Mouse (Mus musculus): ENCODE data around the gene Acta2. TPM values are rescaled to one million over a fixed set of nuclear protein-coding genes. Genes with fewer than 3 reads are reported as not detected.

Acta2 gene
- polyA plus RNA-seq, 1 experiment, result not detected

GRCm38 (mm10) chr19:34291379-34291778, 36.0 kb upstream of the Acta2 start:
- H3K27me3 ChIP-seq (ENCODE audit: control insufficient read depth), result peaks cover 2% of the 10 kb centered on the region; the same call in 1 of the 2 replicates
- no peak for TF ChIP-seq TAL1 (IDR thresholded peaks at IDR 0.05; ENCODE audit: low read length)
- no peaks in the 10 kb centered on the region for H3K36me3 ChIP-seq (ENCODE audit: control insufficient read depth)
- peaks cover 3% of the 10 kb centered on the region; the same call in 1 of the 2 replicates for H3K4me1 ChIP-seq (ENCODE audit: control insufficient read depth)
- H3K9me3 ChIP-seq (ENCODE audit: control insufficient read depth, low read length), result no peaks in the 10 kb centered on the region
- no peak overlapping the region for H3K4me3 ChIP-seq (replicated peaks)

GRCm38 (mm10) chr19:34290872-34291341, 35.5 kb upstream of the Acta2 start:
- no peaks in the 10 kb centered on the region for H3K36me3 ChIP-seq (ENCODE audit: control insufficient read depth)
- TF ChIP-seq GATA1 (IDR thresholded peaks at IDR 0.05; ENCODE audit: low read length), result no peak
- no peak for TF ChIP-seq TAL1 (IDR thresholded peaks at IDR 0.05; ENCODE audit: low read length)
- H3K27me3 ChIP-seq (ENCODE audit: control insufficient read depth), result peaks cover 2% of the 10 kb centered on the region; the same call in 1 of the 2 replicates
- H3K4me3 ChIP-seq (replicated peaks), result peak overlapping the region; percentile 47
- H3K4me1 ChIP-seq (ENCODE audit: control insufficient read depth), result peaks cover 3% of the 10 kb centered on the region; the same call in 1 of the 2 replicates
- H3K9me3 ChIP-seq (ENCODE audit: control insufficient read depth, low read length), result no peaks in the 10 kb centered on the region

DNA sequence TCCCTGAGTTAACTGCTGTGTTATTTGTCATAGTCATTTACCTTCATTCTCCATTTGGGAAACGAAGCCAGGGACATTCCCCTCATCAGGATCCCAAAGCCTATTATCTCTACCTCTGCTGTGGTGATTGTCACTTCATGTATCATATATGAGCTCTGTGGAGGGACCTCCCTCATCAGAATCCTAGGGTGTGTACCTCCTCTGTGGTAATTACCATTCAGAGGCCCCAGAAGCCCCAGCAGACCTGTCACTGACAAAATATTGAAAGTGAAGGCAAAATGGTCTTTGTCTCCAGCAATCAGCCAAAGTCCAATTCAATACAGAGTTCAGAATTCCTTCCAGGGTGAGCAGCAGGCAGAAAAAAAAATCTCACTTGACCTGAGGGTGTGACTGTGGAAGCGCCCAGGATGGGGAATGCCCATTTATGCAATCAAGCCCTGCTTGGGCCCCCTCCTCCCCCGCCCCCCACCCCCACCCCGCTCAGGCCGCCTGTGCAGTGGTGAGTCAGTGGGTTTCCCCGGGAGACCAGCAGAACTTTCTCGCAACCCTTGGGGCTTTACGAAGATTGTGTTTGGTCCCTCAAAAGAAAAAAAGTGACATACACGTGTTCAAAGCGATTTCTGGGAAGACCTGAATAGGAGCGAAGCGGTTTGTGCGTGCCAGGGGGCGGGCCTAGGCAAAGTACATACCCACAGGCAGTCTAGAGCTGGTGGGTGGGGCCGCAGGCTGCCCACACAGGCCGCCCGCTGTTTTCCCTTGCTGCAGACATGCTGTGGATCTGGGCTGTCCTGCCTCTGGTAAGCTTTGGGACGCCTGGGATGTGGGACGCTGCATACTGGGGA, 34.8 kb upstream of the Acta2 start, which contains the start of gene Fas:
TSS of gene Fas (plus strand) at position 719 of the 842 bp plus-strand sequence.
- TF ChIP-seq GATA1 (IDR thresholded peaks at IDR 0.05; ENCODE audit: low read length), result no peak
- TF ChIP-seq TAL1 (IDR thresholded peaks at IDR 0.05; ENCODE audit: low read length), result no peak
- H3K36me3 ChIP-seq (ENCODE audit: control insufficient read depth), result no peaks in the 10 kb centered on the region
- H3K27me3 ChIP-seq (ENCODE audit: control insufficient read depth), result peaks cover 2% of the 10 kb centered on the region; the same call in 1 of the 2 replicates
- H3K4me3 ChIP-seq (replicated peaks), result peak within 1 kb of the TSS; percentile 47
- no peaks in the 10 kb centered on the region for H3K9me3 ChIP-seq (ENCODE audit: control insufficient read depth, low read length)
- H3K4me1 ChIP-seq (ENCODE audit: control insufficient read depth), result peaks cover 3% of the 10 kb centered on the region; the same call in 1 of the 2 replicates

DNA sequence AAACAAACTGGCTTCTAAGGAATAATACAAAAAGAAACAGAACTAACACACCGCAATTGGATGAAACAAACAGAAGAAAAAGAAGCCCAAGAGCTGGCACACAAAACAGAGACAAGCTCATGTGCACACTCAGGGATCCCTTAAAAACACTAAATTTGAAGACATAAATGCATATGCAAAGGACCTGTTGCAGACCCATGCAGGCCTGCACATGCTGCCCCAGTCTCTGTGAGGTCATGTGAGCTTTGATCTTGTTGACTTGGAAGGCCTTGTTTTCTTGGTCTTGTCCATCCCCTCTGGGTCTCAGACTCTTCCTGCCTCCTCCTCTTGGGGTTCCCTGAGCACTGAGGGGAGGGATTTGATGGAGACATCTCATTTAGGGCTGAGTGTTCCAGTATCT, 33.3 kb upstream of the Acta2 start:
- peaks cover 2% of the 10 kb centered on the region; the same call in 1 of the 2 replicates for H3K27me3 ChIP-seq (ENCODE audit: control insufficient read depth)
- H3K36me3 ChIP-seq (ENCODE audit: control insufficient read depth), result no peaks in the 10 kb centered on the region
- peaks cover 3% of the 10 kb centered on the region; the same call in 1 of the 2 replicates for H3K4me1 ChIP-seq (ENCODE audit: control insufficient read depth)
- TF ChIP-seq TAL1 (IDR thresholded peaks at IDR 0.05; ENCODE audit: low read length), result no peak
- TF ChIP-seq GATA1 (IDR thresholded peaks at IDR 0.05; ENCODE audit: low read length), result no peak
- no peak overlapping the region for H3K4me3 ChIP-seq (replicated peaks)
- H3K9me3 ChIP-seq (ENCODE audit: control insufficient read depth, low read length), result no peaks in the 10 kb centered on the region

DNA sequence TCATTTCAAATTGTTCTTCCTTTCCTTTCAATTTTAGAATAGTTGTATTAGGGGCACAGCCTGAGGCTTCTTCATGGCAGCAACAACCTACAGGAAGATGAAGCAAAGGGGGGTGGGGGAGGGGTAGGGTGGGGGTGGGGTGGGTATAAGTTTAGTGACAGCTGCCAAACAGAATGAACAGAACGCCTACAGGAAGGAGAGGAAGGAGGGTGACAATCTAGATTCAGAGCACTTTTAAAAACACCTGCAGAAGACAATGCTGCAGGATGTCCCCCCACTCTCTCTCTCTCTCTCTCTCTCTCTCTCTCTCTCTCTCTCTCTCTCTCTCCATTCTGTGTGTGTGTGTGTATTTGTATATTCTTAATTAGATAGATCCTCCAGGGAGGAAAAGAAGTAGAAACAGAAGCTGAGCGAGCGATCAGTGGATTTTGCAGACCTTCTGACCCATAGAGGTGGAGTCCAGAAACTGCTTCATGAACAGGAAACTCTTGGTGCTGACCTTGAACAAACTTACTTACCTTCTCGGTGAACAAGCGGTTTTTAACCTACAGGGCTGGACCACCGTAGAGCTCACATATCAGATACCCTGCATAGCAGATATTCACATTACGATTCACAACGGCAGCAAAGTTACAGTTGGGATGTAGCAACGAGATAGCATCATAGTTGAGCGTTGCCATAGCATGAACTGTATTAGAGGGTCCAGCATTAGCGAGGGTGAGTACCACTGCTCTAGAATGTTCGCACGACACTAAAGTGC, 32.4 kb upstream of the Acta2 start:
- Histone ChIP-seq H3K9me3 (ENCODE audit: control insufficient read depth, low read length) (no peaks in the 10 kb centered on the region), H3K36me3 (ENCODE audit: control insufficient read depth) (no peaks in the 10 kb centered on the region), H3K27me3 (ENCODE audit: control insufficient read depth) (peaks cover 2% of the 10 kb centered on the region; the same call in 1 of the 2 replicates), H3K4me1 (ENCODE audit: control insufficient read depth) (peaks cover 3% of the 10 kb centered on the region; the same call in 1 of the 2 replicates), H3K4me3 (replicated peaks) (no peak overlapping the region)
- TF ChIP-seq TAL1 (IDR thresholded peaks at IDR 0.05; ENCODE audit: low read length), result no peak
- TF ChIP-seq GATA1 (IDR thresholded peaks at IDR 0.05; ENCODE audit: low read length), result no peak

DNA sequence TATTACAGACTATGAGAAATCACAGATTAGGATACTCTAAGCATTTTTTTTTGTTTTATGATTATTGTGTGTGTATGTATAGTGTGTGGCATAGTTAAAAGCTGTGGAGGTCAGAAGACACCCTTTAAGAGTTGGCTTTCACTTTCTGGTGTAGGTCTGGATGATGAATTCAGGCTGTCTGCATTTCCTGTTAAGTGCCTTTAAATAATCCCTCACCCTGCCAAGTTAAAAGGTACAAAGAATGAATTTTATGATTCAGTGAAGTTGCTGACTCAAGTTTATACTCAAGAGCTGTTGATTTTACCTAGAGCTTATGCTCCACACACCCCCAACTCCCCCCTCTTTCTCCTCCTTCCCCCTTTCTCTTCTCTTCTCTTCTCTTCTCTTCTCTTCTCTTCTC, 31.8 kb upstream of the Acta2 start:
- Histone ChIP-seq H3K4me3 (replicated peaks) (no peak overlapping the region), H3K9me3 (ENCODE audit: control insufficient read depth, low read length) (no peaks in the 10 kb centered on the region), H3K4me1 (ENCODE audit: control insufficient read depth) (peaks cover 3% of the 10 kb centered on the region; the same call in 1 of the 2 replicates), H3K27me3 (ENCODE audit: control insufficient read depth) (peaks cover 2% of the 10 kb centered on the region; the same call in 1 of the 2 replicates), H3K36me3 (ENCODE audit: control insufficient read depth) (no peaks in the 10 kb centered on the region)
- no peak for TF ChIP-seq GATA1 (IDR thresholded peaks at IDR 0.05; ENCODE audit: low read length)
- TF ChIP-seq TAL1 (IDR thresholded peaks at IDR 0.05; ENCODE audit: low read length), result no peak

- no peak overlapping the region for H3K4me3 ChIP-seq (replicated peaks)
- no peaks in the 10 kb centered on the region for H3K27me3 ChIP-seq (ENCODE audit: control insufficient read depth)
- H3K9me3 ChIP-seq (ENCODE audit: control insufficient read depth, low read length), result no peaks in the 10 kb centered on the region
- TF ChIP-seq GATA1 (IDR thresholded peaks at IDR 0.05; ENCODE audit: low read length) (no peak), TAL1 (IDR thresholded peaks at IDR 0.05; ENCODE audit: low read length) (no peak)
- no peaks in the 10 kb centered on the region for H3K4me1 ChIP-seq (ENCODE audit: control insufficient read depth)
- no peaks in the 10 kb centered on the region for H3K36me3 ChIP-seq (ENCODE audit: control insufficient read depth)
Measured at GRCm38 (mm10) chr19:34284826-34285225, 29.4 kb upstream of the Acta2 start.

DNA sequence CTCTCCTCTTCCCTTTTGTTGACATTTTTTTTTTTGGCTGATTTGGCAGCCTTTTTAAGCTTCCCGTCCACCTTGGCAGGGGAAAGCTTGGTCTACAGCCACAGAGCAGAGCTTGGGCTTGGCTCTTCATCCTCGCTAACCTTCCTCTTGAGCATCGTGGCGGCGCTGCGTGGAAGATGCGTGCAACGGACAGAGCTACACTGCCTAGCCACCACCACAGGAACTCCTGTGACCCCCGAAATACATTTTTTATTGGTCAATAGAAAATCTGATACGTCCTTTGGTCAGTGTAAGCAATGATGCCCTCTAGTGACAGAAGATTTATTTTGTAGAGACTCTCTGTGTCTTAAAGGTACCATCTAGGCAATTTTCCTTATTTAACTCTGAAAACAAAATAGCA, 29.0 kb upstream of the Acta2 start:
- Histone ChIP-seq H3K27me3 (ENCODE audit: control insufficient read depth) (no peaks in the 10 kb centered on the region), H3K4me3 (replicated peaks) (no peak overlapping the region), H3K9me3 (ENCODE audit: control insufficient read depth, low read length) (no peaks in the 10 kb centered on the region), H3K4me1 (ENCODE audit: control insufficient read depth) (no peaks in the 10 kb centered on the region), H3K36me3 (ENCODE audit: control insufficient read depth) (no peaks in the 10 kb centered on the region)
- no peak for TF ChIP-seq TAL1 (IDR thresholded peaks at IDR 0.05; ENCODE audit: low read length)

GRCm38 (mm10) chr19:34283614-34284013, 28.2 kb upstream of the Acta2 start:
- no peak for TF ChIP-seq GATA1 (IDR thresholded peaks at IDR 0.05; ENCODE audit: low read length)
- no peak for TF ChIP-seq TAL1 (IDR thresholded peaks at IDR 0.05; ENCODE audit: low read length)
- Histone ChIP-seq H3K36me3 (ENCODE audit: control insufficient read depth) (no peaks in the 10 kb centered on the region), H3K9me3 (ENCODE audit: control insufficient read depth, low read length) (no peaks in the 10 kb centered on the region), H3K27me3 (ENCODE audit: control insufficient read depth) (no peaks in the 10 kb centered on the region), H3K4me3 (replicated peaks) (no peak overlapping the region), H3K4me1 (ENCODE audit: control insufficient read depth) (no peaks in the 10 kb centered on the region)

All from erythroblast, embryonic 14.5 days (primary cell).